Mouse (Mus musculus) CD4-positive, CD25-positive, alpha-beta regulatory T cell, adult 9 weeks (primary cell): ENCODE data around the gene Rec8. TPM values are rescaled to one million over a fixed set of nuclear protein-coding genes. Genes with fewer than 3 reads are reported as not detected.

Experiments used
- polyA plus RNA-seq: library from polyadenylated mRNA; unstranded; fragments of 100-300 nt; shearing (Covaris generic); gene quantifications from one replicate; pipeline ENCODE4 v1.2.1, GENCODE M21; 2017

Gene Rec8
- polyA plus RNA-seq: 8.1 TPM

GRCm38 (mm10) chr14:55617822-55618221, at the start of gene Rec8:
TSS of gene Rec8 (plus strand) at chr14:55618037.

GRCm38 (mm10) chr14:55575302-55575701, 42.5 kb upstream of the Rec8 start, which contains the start of gene Fitm1:
TSS of gene Fitm1 (plus strand) at chr14:55575617.

GRCm38 (mm10) chr14:55577871-55578667, 39.8 kb upstream of the Rec8 start, which contains the start of gene Psme1:
TSS of gene Psme1 (plus strand) at chr14:55578123.

GRCm38 (mm10) chr14:55584702-55585565, 32.9 kb upstream of the Rec8 start, which contains the start of gene Emc9:
TSS of gene Emc9 (minus strand) at chr14:55585302.

GRCm38 (mm10) chr14:55590748-55591330, 27.0 kb upstream of the Rec8 start, which contains the start of gene Psme2:
TSS of gene Psme2 (minus strand) at chr14:55591113.

GRCm38 (mm10) chr14:55591331-55591891, 26.4 kb upstream of the Rec8 start, which contains the start of gene Rnf31:
TSS of gene Rnf31 (plus strand) at chr14:55591708.

GRCm38 (mm10) chr14:55603271-55603632, 14.6 kb upstream of the Rec8 start, which contains the start of gene Irf9:
TSS of gene Irf9 (plus strand) at chr14:55603571.

GRCm38 (mm10) chr14:55635523-55636007, 17.7 kb downstream of the Rec8 start, which contains the start of gene Ipo4:
TSS of gene Ipo4 (minus strand) at chr14:55635957.

GRCm38 (mm10) chr14:55637795-55638194, 20.0 kb downstream of the Rec8 start, which contains the start of gene Gm49378:
TSS of gene Gm49378 (minus strand) at chr14:55637895.

GRCm38 (mm10) chr14:55643060-55643907, 25.4 kb downstream of the Rec8 start, which contains the start of gene Tm9sf1:
TSS of gene Tm9sf1 (minus strand) at chr14:55643806.

GRCm38 (mm10) chr14:55649884-55650283, 32.0 kb downstream of the Rec8 start, which contains the start of gene Tssk4:
TSS of gene Tssk4 (plus strand) at chr14:55650184.

GRCm38 (mm10) chr14:55659960-55660573, 42.2 kb downstream of the Rec8 start, which contains the start of gene Mdp1:
TSS of gene Mdp1 (minus strand) at chr14:55660508.

GRCm38 (mm10) chr14:55671833-55672740, 54.2 kb downstream of the Rec8 start, which contains the start of the genes Gmpr2 and Nedd8:
TSS of gene Gmpr2 (plus strand) at chr14:55671941.
TSS of gene Nedd8 (minus strand) at chr14:55672124.

Other genes starting within 250 kb of the Rec8 start
- 47.2 TPM for gene Dhrs4, start 139.3 kb upstream of the Rec8 start, polyA plus RNA-seq
- not detected for gene Carmil3, start 127.4 kb upstream of the Rec8 start, polyA plus RNA-seq
- gene Cpne6, start 107.6 kb upstream of the Rec8 start, polyA plus RNA-seq: not detected
- 0.12 TPM for gene Nrl, start 93.1 kb upstream of the Rec8 start, polyA plus RNA-seq
- 48.4 TPM for gene Pck2, start 77.8 kb upstream of the Rec8 start, polyA plus RNA-seq
- 170 TPM for gene Dcaf11, start 58.0 kb upstream of the Rec8 start, polyA plus RNA-seq
- gene A730061H03Rik, start 57.6 kb upstream of the Rec8 start, polyA plus RNA-seq: 4.8 TPM
- not detected for gene Fitm1, start 42.4 kb upstream of the Rec8 start, polyA plus RNA-seq
- 1,184 TPM for gene Psme1, start 39.9 kb upstream of the Rec8 start, polyA plus RNA-seq
- gene Emc9, start 32.7 kb upstream of the Rec8 start, polyA plus RNA-seq: 48.1 TPM
- 937 TPM for gene Psme2, start 26.9 kb upstream of the Rec8 start, polyA plus RNA-seq
- 64.3 TPM for gene Rnf31, start 26.3 kb upstream of the Rec8 start, polyA plus RNA-seq
- 237 TPM for gene Irf9, start 14.5 kb upstream of the Rec8 start, polyA plus RNA-seq
- gene Ipo4, start 17.9 kb downstream of the Rec8 start, polyA plus RNA-seq: 53.3 TPM
- 2.8 TPM for gene Gm49378, start 19.9 kb downstream of the Rec8 start, polyA plus RNA-seq
- gene Tm9sf1, start 25.8 kb downstream of the Rec8 start, polyA plus RNA-seq: 96.0 TPM
- gene Tssk4, start 32.1 kb downstream of the Rec8 start, polyA plus RNA-seq: 1.6 TPM
- 112 TPM for gene Mdp1, start 42.5 kb downstream of the Rec8 start, polyA plus RNA-seq
- gene Gmpr2, start 53.9 kb downstream of the Rec8 start, polyA plus RNA-seq: 58.4 TPM
- gene Nedd8, start 54.1 kb downstream of the Rec8 start, polyA plus RNA-seq: 496 TPM
- 66.3 TPM for gene Tinf2, start 63.8 kb downstream of the Rec8 start, polyA plus RNA-seq
- gene Tgm1, start 95.9 kb downstream of the Rec8 start, polyA plus RNA-seq: 0.26 TPM
- gene Rabggta, start 104.2 kb downstream of the Rec8 start, polyA plus RNA-seq: 90.8 TPM
- 54.2 TPM for gene Dhrs1, start 127.7 kb downstream of the Rec8 start, polyA plus RNA-seq
- 12.1 TPM for gene Nop9, start 127.7 kb downstream of the Rec8 start, polyA plus RNA-seq
- gene Cideb, start 140.4 kb downstream of the Rec8 start, polyA plus RNA-seq: not detected
- not detected for gene Ltb4r2, start 143.4 kb downstream of the Rec8 start, polyA plus RNA-seq
- gene Ltb4r1, start 147.9 kb downstream of the Rec8 start, polyA plus RNA-seq: 1.4 TPM
- gene Adcy4, start 166.1 kb downstream of the Rec8 start, polyA plus RNA-seq: not detected
- 79.6 TPM for gene Ripk3, start 170.8 kb downstream of the Rec8 start, polyA plus RNA-seq
- gene Nfatc4, start 205.1 kb downstream of the Rec8 start, polyA plus RNA-seq: not detected
- gene Nynrin, start 236.0 kb downstream of the Rec8 start, polyA plus RNA-seq: 1.7 TPM